Mouse (Mus musculus) cerebellum, adult 2 months (tissue): ENCODE measurements at regions not wholly inside any gene's neighbourhood (a gene's known extent, or its start where the extent isn't known, plus 50 kb on each side); places are given as distances from the start of the nearest gene placed in this dataset.
"Not testable (repeated sequence)": the region's sequence is repeated elsewhere in the genome, so short reads cannot be mapped to it uniquely, and the experiment has no call there.

Experiments used
- DNase-seq, 2 experiments: peaks; one replicate each; pipeline ENCODE4 v3.0.0; 2021
- H3K27ac ChIP-seq: fragments of 200-500 bp; 2 replicates; pipeline ENCODE4 v1.5.1; 2012; ENCODE audit warnings: low read length, control low read depth, inconsistent platforms; ENCODE audit not compliant: insufficient read depth
- H3K27me3 ChIP-seq: fragments of 200-500 bp; 2 replicates; pipeline ENCODE4 v1.6.1; 2012; ENCODE audit warnings: inconsistent platforms, mild to moderate bottlenecking, low read length, moderate library complexity; ENCODE audit not compliant: control insufficient read depth, insufficient read depth
- H3K4me1 ChIP-seq: fragments of 200-500 bp; 2 replicates; pipeline ENCODE4 v1.6.1; 2011; ENCODE audit warnings: low read length; ENCODE audit not compliant: control insufficient read depth, insufficient read depth
- H3K4me3 ChIP-seq: fragments of 200-500 bp; replicated peaks from 2 replicates; pipeline ENCODE3; 2011; ENCODE audit warnings: mild to moderate bottlenecking, low read depth, low read length, control low read depth; ENCODE audit not compliant: insufficient read depth
- CTCF ChIP-seq: fragments of 200-500 bp; IDR thresholded peaks from 2 replicates; pipeline ENCODE4 v1.5.1; 2011; ENCODE audit warnings: low read depth, mild to moderate bottlenecking, control low read depth, low read length, moderate library complexity, borderline replicate concordance; ENCODE audit not compliant: insufficient read depth
- POLR2A ChIP-seq: fragments of 200-500 bp; IDR thresholded peaks from 2 replicates; pipeline ENCODE4 v1.6.1; 2011; ENCODE audit warnings: low read length, control low read depth, borderline replicate concordance; ENCODE audit not compliant: insufficient read depth
- WGBS: fragments of 180-500 bp; shearing (Covaris S2); methylation state at CpG from one replicate; pipeline ENCODE4 v1.1.7; 2018; 5-methylcytosine and 5-hydroxymethylcytosine counted together

DNA sequence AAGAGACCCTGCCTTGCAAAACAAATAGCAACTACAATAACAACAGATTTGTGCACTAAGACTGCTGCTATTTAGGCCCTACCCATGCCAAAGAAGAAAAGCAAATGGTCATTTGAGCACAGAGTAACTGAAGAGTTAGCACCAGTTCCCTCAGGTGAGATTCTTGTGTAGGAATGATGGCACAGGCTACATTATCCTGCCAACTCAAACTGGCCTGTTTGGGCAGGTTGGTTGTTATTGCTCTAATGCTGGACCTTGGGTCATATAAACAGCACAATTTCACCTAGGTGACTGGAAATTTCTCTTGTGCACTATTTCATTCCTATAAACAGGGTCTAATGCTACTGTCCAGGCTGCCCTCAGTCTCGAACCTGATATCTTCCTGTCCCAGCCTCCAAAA lies 79.7 kb upstream of the Trim24 start:
- Histone ChIP-seq H3K4me3 (no peak overlapping the region), H3K4me1 (no peaks in the 10 kb centered on the region), H3K27me3 (no peaks in the 10 kb centered on the region), H3K27ac (no peak overlapping the region)
- no peak for DNase-seq
- WGBS: 82% methylated on average over 1 of the region's 1 CpGs
- TF ChIP-seq POLR2A (no peak), CTCF (no peak)

DNA sequence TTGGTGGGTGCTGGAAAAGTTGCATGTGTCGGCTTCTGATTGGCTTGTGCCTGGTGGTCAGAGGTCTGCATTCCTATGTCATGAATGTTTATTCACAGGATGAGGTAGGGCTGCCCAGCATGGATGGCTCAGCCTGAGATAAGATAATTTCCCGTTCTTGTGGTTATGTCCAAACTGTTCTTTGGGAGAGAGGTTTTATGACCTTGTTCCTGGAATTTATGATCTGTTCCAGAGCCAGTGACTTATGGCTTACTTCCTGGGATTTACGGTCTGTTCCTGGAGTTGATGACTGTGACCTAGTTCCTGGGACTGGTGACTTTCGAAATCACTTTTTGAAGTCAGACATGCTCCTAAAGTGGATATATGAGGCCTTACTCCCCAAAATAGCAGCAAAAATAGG lies 76.4 kb upstream of the Trim24 start:
- 85% methylated on average over 4 of the region's 4 CpGs for WGBS
- H3K27me3 ChIP-seq: no peaks in the 10 kb centered on the region
- TF ChIP-seq CTCF: no peak
- TF ChIP-seq POLR2A: no peak
- H3K27ac ChIP-seq: no peak overlapping the region
- H3K4me1 ChIP-seq: no peaks in the 10 kb centered on the region
- no peak for DNase-seq
- H3K4me3 ChIP-seq: no peak overlapping the region

- Histone ChIP-seq H3K4me3 (no peak overlapping the region), H3K27me3 (no peaks in the 10 kb centered on the region), H3K4me1 (no peaks in the 10 kb centered on the region), H3K27ac (no peak overlapping the region)
- no peak for TF ChIP-seq CTCF
- TF ChIP-seq POLR2A: no peak
- DNase-seq: no peak
These were observed 75.6 kb upstream of the Trim24 start for GRCm38 (mm10) chr6:37795001-37795400.

- TF ChIP-seq CTCF (no peak), POLR2A (no peak)
- H3K27me3 ChIP-seq: no peaks in the 10 kb centered on the region
- no peaks in the 10 kb centered on the region for H3K4me1 ChIP-seq
- DNase-seq: no peak
- H3K27ac ChIP-seq: no peak overlapping the region
- no peak overlapping the region for H3K4me3 ChIP-seq
- WGBS: 90% methylated on average over 5 of the region's 5 CpGs
These were observed 67.4 kb upstream of the Trim24 start for GRCm38 (mm10) chr6:37803231-37803630.

- not testable (repeated sequence) for H3K27ac ChIP-seq, H3K4me3 ChIP-seq, H3K4me1 ChIP-seq, DNase-seq, H3K27me3 ChIP-seq
- WGBS: 96% methylated on average over 24 of the region's 24 CpGs
These were observed 64.7 kb upstream of the Trim24 start for GRCm38 (mm10) chr6:37805896-37806295.

GRCm38 (mm10) chr6:37806529-37807191 lies 64.0 kb upstream of the Trim24 start:
- H3K27ac ChIP-seq, H3K4me3 ChIP-seq, DNase-seq, H3K4me1 ChIP-seq, H3K27me3 ChIP-seq: not testable (repeated sequence)
- 63% methylated on average over 1 of the region's 10 CpGs for WGBS

- H3K27me3 ChIP-seq, H3K27ac ChIP-seq, H3K4me3 ChIP-seq, H3K4me1 ChIP-seq: not testable (repeated sequence)
- WGBS: 23% methylated on average over 2 of the region's 2 CpGs
- DNase-seq: peak; percentile 13 to 24
These were observed 55.4 kb upstream of the Trim24 start for GRCm38 (mm10) chr6:37815218-37815617.
